Mouse (Mus musculus) MEL (cell line): ENCODE data around the gene Ccdc22.

ENCODE experiments used
- CHD2 ChIP-seq: IDR thresholded peaks from 2 replicates; pipeline ENCODE4 v1.6.1; 2011; ENCODE audit warnings: low read length, improper control_type of control experiment
- CTCF ChIP-seq, 3 experiments: IDR thresholded peaks in 2 of 3; conservative IDR thresholded peaks in 1 of 3; 2 replicates each; pipeline ENCODE4 v1.5.1; 2011 to 2012; ENCODE audit warnings: low read length in 3 of 3, low read depth in 2 of 3, mild to moderate bottlenecking in 2 of 3, improper control_type of control experiment in 1 of 3, inconsistent platforms in 1 of 3, mixed read lengths in 1 of 3, moderate library complexity in 1 of 3; ENCODE audit not compliant: control insufficient read depth in 1 of 3, insufficient read depth in 1 of 3, poor library complexity in 1 of 3, severe bottlenecking in 1 of 3
- EP300 ChIP-seq, 2 experiments: IDR thresholded peaks; 2 replicates each; pipeline ENCODE4 v1.6.1; 2011; ENCODE audit warnings: improper control_type of control experiment in 2 of 2, low read length in 2 of 2, low read depth in 1 of 2, mild to moderate bottlenecking in 1 of 2
- ETS1 ChIP-seq: IDR thresholded peaks from 2 replicates; pipeline ENCODE4 v1.6.1; 2012; ENCODE audit warnings: low read depth, mild to moderate bottlenecking, inconsistent platforms, low read length, improper control_type of control experiment, moderate library complexity
- GATA1 ChIP-seq: IDR thresholded peaks from 2 replicates; pipeline ENCODE4 v1.6.1; 2011; ENCODE audit warnings: low read depth, low read length, improper control_type of control experiment
- KAT2A ChIP-seq: conservative IDR thresholded peaks from 2 replicates; pipeline ENCODE4 v1.6.1; 2012; ENCODE audit warnings: low read depth, low read length, improper control_type of control experiment, inconsistent platforms
- MAFK ChIP-seq: IDR thresholded peaks from 2 replicates; pipeline ENCODE4 v1.6.1; 2011; ENCODE audit warnings: low read depth, mild to moderate bottlenecking, low read length, improper control_type of control experiment, borderline replicate concordance
- MAX ChIP-seq: IDR thresholded peaks from 2 replicates; pipeline ENCODE4 v1.6.1; 2011; ENCODE audit warnings: low read length, improper control_type of control experiment
- MEF2A ChIP-seq: IDR thresholded peaks from 2 replicates; pipeline ENCODE4 v1.6.1; 2014; ENCODE audit warnings: low read depth, mild to moderate bottlenecking, inconsistent platforms, low read length, improper control_type of control experiment; ENCODE audit not compliant: poor library complexity, insufficient replicate concordance, severe bottlenecking; ENCODE audit errors: extremely low read depth
- POLR2A ChIP-seq, 2 experiments: IDR thresholded peaks; 2 replicates each; pipeline ENCODE4 v1.6.1; 2011 to 2012; ENCODE audit warnings: low read length in 2 of 2, mild to moderate bottlenecking in 2 of 2, control low read depth in 1 of 2, improper control_type of control experiment in 1 of 2, low read depth in 1 of 2, moderate library complexity in 1 of 2; ENCODE audit not compliant: control insufficient read depth in 1 of 2, insufficient read depth in 1 of 2, poor library complexity in 1 of 2
- USF1 ChIP-seq: IDR thresholded peaks from 2 replicates; pipeline ENCODE4 v1.6.1; 2014; ENCODE audit warnings: low read depth, mild to moderate bottlenecking, inconsistent platforms, low read length, improper control_type of control experiment, moderate library complexity
- USF2 ChIP-seq, 2 experiments: IDR thresholded peaks; 2 replicates each; pipeline ENCODE4 v1.6.1; 2011 to 2012; ENCODE audit warnings: improper control_type of control experiment in 2 of 2, low read length in 2 of 2, borderline replicate concordance in 1 of 2, inconsistent platforms in 1 of 2, low read depth in 1 of 2, mild to moderate bottlenecking in 1 of 2; ENCODE audit not compliant: insufficient read depth in 1 of 2
- ZMIZ1 ChIP-seq: IDR thresholded peaks from 2 replicates; pipeline ENCODE4 v1.6.1; 2012; ENCODE audit warnings: low read depth, mild to moderate bottlenecking, inconsistent platforms, low read length, improper control_type of control experiment, moderate library complexity
- ZNF384 ChIP-seq: IDR thresholded peaks from 2 replicates; pipeline ENCODE4 v1.6.1; 2012; ENCODE audit warnings: low read depth, mild to moderate bottlenecking, inconsistent platforms, low read length, improper control_type of control experiment

DNA sequence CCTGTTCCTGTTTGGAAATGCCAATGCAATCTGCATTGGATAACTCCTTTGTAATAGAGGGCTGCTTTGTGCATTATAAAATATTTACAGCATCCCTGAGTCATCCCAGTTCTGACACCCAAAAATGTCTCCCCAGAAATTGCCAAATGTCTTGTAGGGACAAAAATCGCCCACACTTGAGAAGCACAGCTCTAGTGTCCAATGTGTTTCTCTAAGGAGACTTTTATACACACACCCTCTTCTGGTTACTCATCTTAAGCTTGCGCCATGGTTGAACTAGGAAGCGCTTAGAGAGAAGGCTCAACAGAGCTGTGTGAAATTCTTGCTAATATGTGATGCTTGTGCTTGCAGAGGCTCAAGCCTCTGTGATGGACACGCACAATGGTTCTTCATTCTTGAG is 51.8 kb downstream of the Ccdc22 start:
- no peak for TF ChIP-seq POLR2A (IDR thresholded peaks at IDR 0.05; ENCODE audit: control insufficient read depth in 1 of 2, insufficient read depth in 1 of 2, low read depth in 1 of 2, low read length in 2 of 2, poor library complexity in 1 of 2)
- TF ChIP-seq GATA1: no peak
- no peak for TF ChIP-seq ZNF384
- no peak for TF ChIP-seq USF1
- no peak for TF ChIP-seq CTCF (IDR thresholded peaks at IDR 0.05 in 2 of 3, conservative IDR thresholded peaks at IDR 0.05 in 1 of 3; ENCODE audit: control insufficient read depth in 1 of 3, insufficient read depth in 1 of 3, low read depth in 2 of 3, low read length in 3 of 3, poor library complexity in 1 of 3, severe bottlenecking in 1 of 3)
- no peak for TF ChIP-seq CHD2
- no peak for TF ChIP-seq USF2 (IDR thresholded peaks at IDR 0.05; ENCODE audit: borderline replicate concordance in 1 of 2, insufficient read depth in 1 of 2, low read depth in 1 of 2, low read length in 2 of 2)
- TF ChIP-seq KAT2A: no peak
- TF ChIP-seq MEF2A: no peak
- no peak for TF ChIP-seq EP300 (IDR thresholded peaks at IDR 0.05; ENCODE audit: low read depth in 1 of 2, low read length in 2 of 2)
- TF ChIP-seq ETS1: no peak
- TF ChIP-seq ZMIZ1: no peak
- TF ChIP-seq MAFK: no peak
- no peak for TF ChIP-seq MAX
